Mouse (Mus musculus): ENCODE measurements around the gene Susd4.

Gene Susd4

GRCm38 (mm10) chr1:182916166-182916565 is 152.5 kb downstream of the Susd4 start:
- DNase-seq (ENCODE audit: low read depth, low spot score), result no peak

- DNase-seq (ENCODE audit: low read depth, low spot score), result no peak
Measured at GRCm38 (mm10) chr1:182918718-182919346, 155.2 kb downstream of the Susd4 start.

GRCm38 (mm10) chr1:182922824-182923223 is 159.2 kb downstream of the Susd4 start:
- no peak for DNase-seq (ENCODE audit: low read depth, low spot score)

- DNase-seq (ENCODE audit: low read depth, low spot score), result no peak
Measured at GRCm38 (mm10) chr1:182926465-182926864, 162.8 kb downstream of the Susd4 start.

- no peak for DNase-seq (ENCODE audit: low read depth, low spot score)
Measured at GRCm38 (mm10) chr1:182927878-182928851, 164.5 kb downstream of the Susd4 start.

- no peak for DNase-seq (ENCODE audit: low read depth, low spot score)
Measured at GRCm38 (mm10) chr1:182935469-182935868, 171.8 kb downstream of the Susd4 start.

- no peak for DNase-seq (ENCODE audit: low read depth, low spot score)
Measured at GRCm38 (mm10) chr1:182937486-182938120, 173.9 kb downstream of the Susd4 start.

- DNase-seq (ENCODE audit: low read depth, low spot score), result no peak
Measured at GRCm38 (mm10) chr1:182941921-182942320, 178.3 kb downstream of the Susd4 start.

- DNase-seq (ENCODE audit: low read depth, low spot score), result no peak
Measured at GRCm38 (mm10) chr1:182943911-182944310, 180.3 kb downstream of the Susd4 start.

- DNase-seq (ENCODE audit: low read depth, low spot score), result no peak
Measured at GRCm38 (mm10) chr1:182944638-182945037, 181.0 kb downstream of the Susd4 start.

GRCm38 (mm10) chr1:182945561-182945960 is 181.9 kb downstream of the Susd4 start:
- no peak for DNase-seq (ENCODE audit: low read depth, low spot score)

Data from retina, postnatal 7 days (tissue).